Mouse (Mus musculus): Measurements from ENCODE around the gene Mei1. TPM values are rescaled to one million over a fixed set of nuclear protein-coding genes. Genes with fewer than 3 reads are reported as not detected.
A peak's percentile ranks its signal among the peaks of the same experiment; 100 is the strongest.

Gene Mei1
- polyA plus RNA-seq (2015; fragmentation: Nextera tagmentation; extraction: Ambion mirVana): 0.05 and 0.09 TPM in 2 replicates

GRCm38 (mm10) chr15:82069898-82070297, at the start of gene Mei1:
Mei1 (plus strand) TSS chr15:82069996.
- H3K4me1 ChIP-seq: peaks cover 5% of the 10 kb centered on the region
- ATAC-seq (replicated peaks; ENCODE audit: low FRiP score): no peak
- no peak within 1 kb of the TSS for H3K27ac ChIP-seq
- no peaks in the 10 kb centered on the region for H3K9me3 ChIP-seq (replicated peaks)
- H3K4me3 ChIP-seq (replicated peaks): peak within 1 kb of the TSS; percentile 28
- no peaks in the 10 kb centered on the region for H3K36me3 ChIP-seq
- H3K9ac ChIP-seq: no peak within 1 kb of the TSS
- peak within 1 kb of the TSS; percentile 54 for H3K4me2 ChIP-seq
- 20% methylated on average over 40 of the region's 40 CpGs for WGBS
- H3K27me3 ChIP-seq: peaks cover 55% of the 10 kb centered on the region

GRCm38 (mm10) chr15:82022535-82023088, 47.2 kb upstream of the Mei1 start:
- H3K27me3 ChIP-seq: no peaks in the 10 kb centered on the region
- no peak overlapping the region for H3K9ac ChIP-seq
- H3K9me3 ChIP-seq (replicated peaks): no peaks in the 10 kb centered on the region
- no peaks in the 10 kb centered on the region for H3K4me1 ChIP-seq
- no peak for ATAC-seq (replicated peaks; ENCODE audit: low FRiP score)
- WGBS: 89% methylated on average over 13 of the region's 13 CpGs
- peaks cover 83% of the 10 kb centered on the region for H3K36me3 ChIP-seq
- H3K4me2 ChIP-seq: no peak overlapping the region
- H3K27ac ChIP-seq: no peak overlapping the region
- no peak overlapping the region for H3K4me3 ChIP-seq (replicated peaks)

- H3K36me3 ChIP-seq: peaks cover 91% of the 10 kb centered on the region
These were observed 45.7 kb upstream of the Mei1 start for GRCm38 (mm10) chr15:82023965-82024635.

GRCm38 (mm10) chr15:82027276-82027675, 42.5 kb upstream of the Mei1 start:
- Histone ChIP-seq H3K36me3 (peaks cover 98% of the 10 kb centered on the region), H3K27me3 (no peaks in the 10 kb centered on the region)

More at GRCm38 (mm10) chr15:82023965-82024635, 45.7 kb upstream of the Mei1 start:
- 89% methylated on average over 6 of the region's 6 CpGs for WGBS
- Histone ChIP-seq H3K9ac (no peak overlapping the region), H3K27ac (no peak overlapping the region), H3K9me3 (replicated peaks) (no peaks in the 10 kb centered on the region), H3K4me2 (no peak overlapping the region), H3K4me3 (replicated peaks) (no peak overlapping the region), H3K4me1 (no peaks in the 10 kb centered on the region), H3K27me3 (no peaks in the 10 kb centered on the region)
- no peak for ATAC-seq (replicated peaks; ENCODE audit: low FRiP score)

GRCm38 (mm10) chr15:82027726-82028125, 42.1 kb upstream of the Mei1 start:
- Histone ChIP-seq H3K36me3 (peaks cover 97% of the 10 kb centered on the region), H3K27me3 (no peaks in the 10 kb centered on the region), H3K27ac (no peak overlapping the region), H3K4me3 (replicated peaks) (no peak overlapping the region), H3K4me1 (no peaks in the 10 kb centered on the region), H3K9ac (no peak overlapping the region), H3K4me2 (no peak overlapping the region), H3K9me3 (replicated peaks) (no peaks in the 10 kb centered on the region)
- ATAC-seq (replicated peaks; ENCODE audit: low FRiP score): no peak
- WGBS: 89% methylated on average over 7 of the region's 7 CpGs

More at GRCm38 (mm10) chr15:82027276-82027675, 42.5 kb upstream of the Mei1 start:
- no peak overlapping the region for H3K4me2 ChIP-seq
- no peaks in the 10 kb centered on the region for H3K9me3 ChIP-seq (replicated peaks)
- WGBS: 88% methylated on average over 7 of the region's 7 CpGs
- H3K4me3 ChIP-seq (replicated peaks): no peak overlapping the region
- ATAC-seq (replicated peaks; ENCODE audit: low FRiP score): no peak
- H3K4me1 ChIP-seq: no peaks in the 10 kb centered on the region
- H3K27ac ChIP-seq: no peak overlapping the region
- no peak overlapping the region for H3K9ac ChIP-seq

GRCm38 (mm10) chr15:82032386-82032785, 37.4 kb upstream of the Mei1 start:
- WGBS: 85% methylated on average over 7 of the region's 7 CpGs
- Histone ChIP-seq H3K27ac (no peak overlapping the region), H3K4me2 (no peak overlapping the region), H3K36me3 (peaks cover 92% of the 10 kb centered on the region), H3K27me3 (no peaks in the 10 kb centered on the region), H3K9me3 (replicated peaks) (no peaks in the 10 kb centered on the region), H3K4me1 (no peaks in the 10 kb centered on the region), H3K4me3 (replicated peaks) (no peak overlapping the region), H3K9ac (no peak overlapping the region)
- no peak for ATAC-seq (replicated peaks; ENCODE audit: low FRiP score)

- no peak for ATAC-seq (replicated peaks; ENCODE audit: low FRiP score)
- Histone ChIP-seq H3K9ac (no peak within 1 kb of the TSS), H3K4me1 (no peaks in the 10 kb centered on the region), H3K9me3 (replicated peaks) (no peaks in the 10 kb centered on the region), H3K27ac (no peak within 1 kb of the TSS), H3K4me3 (replicated peaks) (no peak within 1 kb of the TSS), H3K4me2 (no peak within 1 kb of the TSS), H3K36me3 (peaks cover 93% of the 10 kb centered on the region), H3K27me3 (no peaks in the 10 kb centered on the region)
- 85% methylated on average over 4 of the region's 4 CpGs for WGBS
These were observed 36.0 kb upstream of the Mei1 start, which contains the start of gene Desi1 for GRCm38 (mm10) chr15:82033762-82034161. Desi1 (minus strand) TSS chr15:82033862.

GRCm38 (mm10) chr15:82035904-82036689, 33.7 kb upstream of the Mei1 start:
- Histone ChIP-seq H3K36me3 (peaks cover 94% of the 10 kb centered on the region), H3K4me1 (no peaks in the 10 kb centered on the region), H3K27me3 (no peaks in the 10 kb centered on the region), H3K9ac (no peak overlapping the region), H3K9me3 (replicated peaks) (no peaks in the 10 kb centered on the region), H3K4me3 (replicated peaks) (no peak overlapping the region), H3K27ac (no peak overlapping the region), H3K4me2 (no peak overlapping the region)
- no peak for ATAC-seq (replicated peaks; ENCODE audit: low FRiP score)
- 84% methylated on average over 12 of the region's 12 CpGs for WGBS

- no peak for ATAC-seq (replicated peaks; ENCODE audit: low FRiP score)
- no peak overlapping the region for H3K4me2 ChIP-seq
- no peak overlapping the region for H3K27ac ChIP-seq
- peaks cover 76% of the 10 kb centered on the region for H3K36me3 ChIP-seq
- WGBS: 100% methylated on average over 1 of the region's 1 CpGs
- no peaks in the 10 kb centered on the region for H3K9me3 ChIP-seq (replicated peaks)
- H3K4me1 ChIP-seq: peaks cover 7% of the 10 kb centered on the region
- no peaks in the 10 kb centered on the region for H3K27me3 ChIP-seq
- H3K4me3 ChIP-seq (replicated peaks): no peak overlapping the region
- H3K9ac ChIP-seq: no peak overlapping the region
These were observed 29.1 kb upstream of the Mei1 start for GRCm38 (mm10) chr15:82040650-82041049.

- no peak overlapping the region for H3K4me2 ChIP-seq
- no peak for ATAC-seq (replicated peaks; ENCODE audit: low FRiP score)
- H3K9ac ChIP-seq: no peak overlapping the region
- H3K27ac ChIP-seq: no peak overlapping the region
- peaks cover 21% of the 10 kb centered on the region for H3K4me1 ChIP-seq
- no peaks in the 10 kb centered on the region for H3K9me3 ChIP-seq (replicated peaks)
- H3K36me3 ChIP-seq: peaks cover 40% of the 10 kb centered on the region
- H3K27me3 ChIP-seq: 0 out of 2 replicates have a peak, but pooled peaks cover 2% of the 10 kb centered on the region
- WGBS: 97% methylated on average over 7 of the region's 7 CpGs
- no peak overlapping the region for H3K4me3 ChIP-seq (replicated peaks)
These were observed 25.5 kb upstream of the Mei1 start for GRCm38 (mm10) chr15:82044166-82044784.

GRCm38 (mm10) chr15:82046246-82046891, 23.4 kb upstream of the Mei1 start:
- H3K27ac ChIP-seq: peak overlapping the region; percentile 96
- whole genome bisulfite sequencing: 2% methylated on average over 26 of the region's 26 CpGs
- H3K36me3 ChIP-seq: peaks cover 21% of the 10 kb centered on the region

More at GRCm38 (mm10) chr15:82046246-82046891, 23.4 kb upstream of the Mei1 start:
- H3K4me2 ChIP-seq: peak overlapping the region; percentile 84
- H3K9ac ChIP-seq: peak overlapping the region; percentile 99
- 0 out of 2 replicates have a peak, but pooled peaks cover 2% of the 10 kb centered on the region for H3K27me3 ChIP-seq
- peaks cover 21% of the 10 kb centered on the region for H3K4me1 ChIP-seq
- H3K9me3 ChIP-seq (replicated peaks): no peaks in the 10 kb centered on the region
- peak overlapping the region; percentile 100 for H3K4me3 ChIP-seq (replicated peaks)
- no peak; the same call in 1 of the 2 replicates for ATAC-seq (replicated peaks; ENCODE audit: low FRiP score)

Data from kidney, embryonic 15.5 days (tissue).